Mouse (Mus musculus) CH12.LX (cell line): ENCODE measurements around the gene Prdx1. TPM values are rescaled to one million over a fixed set of nuclear protein-coding genes. Genes with fewer than 3 reads are reported as not detected.
A peak's percentile ranks its signal among the peaks of the same experiment; 100 is the strongest.

ENCODE experiments used
- DNase-seq: peaks from one replicate; pipeline ENCODE4 v3.0.0-alpha.2; 2013; ENCODE audit errors: extremely low read depth
- H3K27ac ChIP-seq: 2 replicates; pipeline ENCODE4 v1.5.1; 2012; ENCODE audit warnings: low read depth, mild to moderate bottlenecking, control low read depth, moderate library complexity; ENCODE audit not compliant: insufficient read depth
- H3K27me3 ChIP-seq: replicated peaks from 2 replicates; pipeline ENCODE3; 2012; ENCODE audit warnings: inconsistent platforms
- H3K36me3 ChIP-seq, 2 experiments: replicated peaks in 1 of 2; 2 replicates each; pipeline versions ENCODE3 to v1.6.1; 2012; ENCODE audit warnings: inconsistent platforms in 1 of 2, low read length in 1 of 2, mild to moderate bottlenecking in 1 of 2, mixed read lengths in 1 of 2, moderate library complexity in 1 of 2; ENCODE audit not compliant: control insufficient read depth in 1 of 2, insufficient read depth in 1 of 2
- H3K4me1 ChIP-seq, 2 experiments: 2 replicates each; pipeline ENCODE4 v1.6.1; 2012; ENCODE audit warnings: inconsistent platforms in 1 of 2, moderate library complexity in 1 of 2; ENCODE audit not compliant: insufficient read depth in 2 of 2, control insufficient read depth in 1 of 2
- H3K4me2 ChIP-seq: 2 replicates; pipeline ENCODE4 v1.6.1; 2012; ENCODE audit warnings: low read depth, mild to moderate bottlenecking, control low read depth; ENCODE audit not compliant: poor library complexity, insufficient read depth, severe bottlenecking
- H3K4me3 ChIP-seq, 3 experiments: fragments of 150-350 bp in 1 of 3; sonication (generic) in 1 of 3; replicated peaks in 1 of 3; 2 replicates each; pipeline versions ENCODE3 to v1.5.1; 2011 to 2012; ENCODE audit warnings: low read depth in 2 of 3, low read length in 2 of 3, mild to moderate bottlenecking in 2 of 3, moderate library complexity in 2 of 3, control low read depth in 1 of 3, improper control_type of control experiment in 1 of 3, inconsistent platforms in 1 of 3, mixed read lengths in 1 of 3; ENCODE audit not compliant: poor library complexity in 1 of 3
- H3K79me2 ChIP-seq: replicated peaks from 2 replicates; pipeline ENCODE4 v1.6.1; 2012; ENCODE audit warnings: mild to moderate bottlenecking, moderate library complexity; ENCODE audit not compliant: control insufficient read depth, poor library complexity, insufficient read depth, severe bottlenecking; ENCODE audit errors: extremely low read depth
- H3K9ac ChIP-seq: 2 replicates; pipeline ENCODE4 v1.6.1; 2012; ENCODE audit warnings: low read depth, mild to moderate bottlenecking, control low read depth, moderate library complexity; ENCODE audit not compliant: insufficient read depth
- H3K9me3 ChIP-seq: replicated peaks from 2 replicates; pipeline ENCODE3; 2012; ENCODE audit warnings: low read length, inconsistent platforms, mixed read lengths
- CHD1 ChIP-seq: IDR thresholded peaks from 2 replicates; pipeline ENCODE4 v1.6.1; 2012; ENCODE audit warnings: low read depth, low read length, improper control_type of control experiment, inconsistent platforms
- CHD2 ChIP-seq: IDR thresholded peaks from 2 replicates; pipeline ENCODE4 v1.6.1; 2011; ENCODE audit warnings: low read length, improper control_type of control experiment
- CTCF ChIP-seq, 2 experiments: IDR thresholded peaks in 1 of 2; conservative IDR thresholded peaks in 1 of 2; 2 replicates each; pipeline ENCODE4 v1.5.1; 2011 to 2012; ENCODE audit warnings: low read depth in 2 of 2, low read length in 2 of 2, improper control_type of control experiment in 1 of 2, inconsistent platforms in 1 of 2, mild to moderate bottlenecking in 1 of 2, moderate library complexity in 1 of 2
- E2F4 ChIP-seq: IDR thresholded peaks from 2 replicates; pipeline ENCODE4 v1.6.1; 2011; ENCODE audit warnings: low read depth, low read length, improper control_type of control experiment; ENCODE audit not compliant: insufficient replicate concordance
- ELF1 ChIP-seq: IDR thresholded peaks from 2 replicates; pipeline ENCODE4 v1.6.1; 2014; ENCODE audit warnings: low read depth, mild to moderate bottlenecking, inconsistent platforms, low read length, improper control_type of control experiment
- EP300 ChIP-seq: IDR thresholded peaks from 2 replicates; pipeline ENCODE4 v1.6.1; 2011; ENCODE audit warnings: low read length, improper control_type of control experiment
- ETS1 ChIP-seq: conservative IDR thresholded peaks from 2 replicates; pipeline ENCODE4 v1.6.1; 2012; ENCODE audit warnings: low read depth, mild to moderate bottlenecking, inconsistent platforms, low read length, improper control_type of control experiment, moderate library complexity
- GABPA ChIP-seq: IDR thresholded peaks from 2 replicates; pipeline ENCODE4 v1.6.1; 2012; ENCODE audit warnings: low read depth, low read length, improper control_type of control experiment, inconsistent platforms; ENCODE audit not compliant: insufficient replicate concordance
- HCFC1 ChIP-seq: IDR thresholded peaks from 2 replicates; pipeline ENCODE4 v1.6.1; 2012; ENCODE audit warnings: low read depth, mild to moderate bottlenecking, inconsistent platforms, low read length, improper control_type of control experiment
- JUN ChIP-seq: IDR thresholded peaks from 2 replicates; pipeline ENCODE4 v1.6.1; 2011; ENCODE audit warnings: low read depth, mild to moderate bottlenecking, low read length, improper control_type of control experiment, moderate library complexity; ENCODE audit not compliant: insufficient read depth
- KAT2A ChIP-seq: IDR thresholded peaks from 2 replicates; pipeline ENCODE4 v1.6.1; 2012; ENCODE audit warnings: low read length, improper control_type of control experiment, inconsistent platforms; ENCODE audit not compliant: insufficient replicate concordance
- MAFK ChIP-seq: IDR thresholded peaks from 2 replicates; pipeline ENCODE4 v1.6.1; 2011; ENCODE audit warnings: low read length, improper control_type of control experiment; ENCODE audit not compliant: insufficient replicate concordance
- MAX ChIP-seq: IDR thresholded peaks from 2 replicates; pipeline ENCODE4 v1.6.1; 2011; ENCODE audit warnings: low read length, improper control_type of control experiment
- MAZ ChIP-seq: IDR thresholded peaks from 2 replicates; pipeline ENCODE4 v1.6.1; 2012; ENCODE audit warnings: low read depth, mild to moderate bottlenecking, inconsistent platforms, low read length, improper control_type of control experiment, moderate library complexity
- MEF2A ChIP-seq: IDR thresholded peaks from 2 replicates; pipeline ENCODE4 v1.6.1; 2014; ENCODE audit warnings: low read depth, mild to moderate bottlenecking, inconsistent platforms, low read length, improper control_type of control experiment, borderline replicate concordance
- MXI1 ChIP-seq: IDR thresholded peaks from 2 replicates; pipeline ENCODE4 v1.6.1; 2011; ENCODE audit warnings: mild to moderate bottlenecking, low read depth, low read length, improper control_type of control experiment
- MYC ChIP-seq: IDR thresholded peaks from 2 replicates; pipeline ENCODE4 v1.6.1; 2011; ENCODE audit warnings: low read depth, mild to moderate bottlenecking, improper control_type of control experiment, low read length
- NELFE ChIP-seq: IDR thresholded peaks from 2 replicates; pipeline ENCODE4 v1.6.1; 2011; ENCODE audit warnings: low read depth, low read length, improper control_type of control experiment
- NRF1 ChIP-seq: IDR thresholded peaks from 2 replicates; pipeline ENCODE4 v1.6.1; 2014; ENCODE audit warnings: low read depth, mild to moderate bottlenecking, inconsistent platforms, low read length, improper control_type of control experiment, moderate library complexity
- PAX5 ChIP-seq: IDR thresholded peaks from 2 replicates; pipeline ENCODE4 v1.6.1; 2012; ENCODE audit warnings: low read length, inconsistent platforms, mixed read lengths
- POLR2A ChIP-seq: IDR thresholded peaks from 2 replicates; pipeline ENCODE4 v1.6.1; 2011; ENCODE audit warnings: low read depth, mild to moderate bottlenecking, improper control_type of control experiment, low read length
- POLR2AphosphoS2 ChIP-seq: IDR thresholded peaks from 2 replicates; pipeline ENCODE4 v1.6.1; 2011; ENCODE audit warnings: low read depth, low read length, improper control_type of control experiment
- RAD21 ChIP-seq: IDR thresholded peaks from 2 replicates; pipeline ENCODE4 v1.6.1; 2011; ENCODE audit warnings: low read depth, mild to moderate bottlenecking, low read length, improper control_type of control experiment, moderate library complexity
- RCOR1 ChIP-seq: conservative IDR thresholded peaks from 2 replicates; pipeline ENCODE4 v1.6.1; 2012; ENCODE audit warnings: low read depth, mild to moderate bottlenecking, inconsistent platforms, low read length, improper control_type of control experiment
- SIN3A ChIP-seq: IDR thresholded peaks from 2 replicates; pipeline ENCODE4 v1.6.1; 2012; ENCODE audit warnings: low read length, improper control_type of control experiment, inconsistent platforms
- SMC3 ChIP-seq: IDR thresholded peaks from 2 replicates; pipeline ENCODE4 v1.6.1; 2011; ENCODE audit warnings: low read depth, low read length, improper control_type of control experiment
- TBP ChIP-seq: conservative IDR thresholded peaks from 2 replicates; pipeline ENCODE4 v1.6.1; 2011; ENCODE audit warnings: low read depth, low read length, improper control_type of control experiment
- TCF12 ChIP-seq: IDR thresholded peaks from 2 replicates; pipeline ENCODE4 v1.6.1; 2014; ENCODE audit warnings: low read depth, mild to moderate bottlenecking, inconsistent platforms, low read length, improper control_type of control experiment
- UBTF ChIP-seq: IDR thresholded peaks from 2 replicates; pipeline ENCODE4 v1.6.1; 2012; ENCODE audit warnings: low read depth, mild to moderate bottlenecking, inconsistent platforms, low read length, improper control_type of control experiment, moderate library complexity
- USF2 ChIP-seq: conservative IDR thresholded peaks from 2 replicates; pipeline ENCODE4 v1.6.1; 2011; ENCODE audit warnings: low read depth, low read length, improper control_type of control experiment
- ZC3H11A ChIP-seq: IDR thresholded peaks from 2 replicates; pipeline ENCODE4 v1.6.1; 2012; ENCODE audit warnings: low read depth, mild to moderate bottlenecking, inconsistent platforms, low read length, improper control_type of control experiment
- ZKSCAN1 ChIP-seq: IDR thresholded peaks from 2 replicates; pipeline ENCODE4 v1.6.1; 2012; ENCODE audit warnings: low read depth, inconsistent platforms, low read length, improper control_type of control experiment, borderline replicate concordance
- ZMIZ1 ChIP-seq: IDR thresholded peaks from 2 replicates; pipeline ENCODE4 v1.6.1; 2012; ENCODE audit warnings: low read depth, mild to moderate bottlenecking, inconsistent platforms, low read length, improper control_type of control experiment
- ZNF384 ChIP-seq: IDR thresholded peaks from 2 replicates; pipeline ENCODE4 v1.6.1; 2012; ENCODE audit warnings: low read depth, low read length, improper control_type of control experiment, inconsistent platforms
- dilution Hi-C: fragments of 300-500 bp; cut with MboI; formaldehyde crosslinking; loops from 2 replicates; pipeline ENCODE4 v1.14.3; 2020; ENCODE audit warnings: low sequenced_read_pairs; ENCODE audit not compliant: extremely low pct_unique_long_range_greater_than_20kb, extremely low pct_ligation_motif_present
- in situ Hi-C: fragments of 300-500 bp; cut with MboI; formaldehyde crosslinking; loops from 3 replicates; pipeline ENCODE4 v1.14.3; 2019; ENCODE audit warnings: low sequenced_read_pairs, low pct_ligation_motif_present, low pct_unique_long_range_greater_than_20kb, mixed read lengths
- polyA plus RNA-seq: library from polyadenylated mRNA; unstranded; fragments of >175 nt; gene quantifications from 2 replicates; pipeline ENCODE4 v1.2.1, GENCODE M21; 2012; ENCODE audit warnings: low read depth; ENCODE audit not compliant: insufficient read length
- total RNA-seq, 2 experiments: library from RNA; depleted of rRNA; stranded (reverse); fragments of 300-350 nt in 1 of 2; fragments of >200 nt in 1 of 2; gene quantifications; 2 replicates each; pipeline ENCODE4 v1.2.3; 2012 to 2014

Gene Prdx1
- total and polyA plus RNA-seq, 3 experiments, result 269 to 1,274 (median 934) TPM

DNA sequence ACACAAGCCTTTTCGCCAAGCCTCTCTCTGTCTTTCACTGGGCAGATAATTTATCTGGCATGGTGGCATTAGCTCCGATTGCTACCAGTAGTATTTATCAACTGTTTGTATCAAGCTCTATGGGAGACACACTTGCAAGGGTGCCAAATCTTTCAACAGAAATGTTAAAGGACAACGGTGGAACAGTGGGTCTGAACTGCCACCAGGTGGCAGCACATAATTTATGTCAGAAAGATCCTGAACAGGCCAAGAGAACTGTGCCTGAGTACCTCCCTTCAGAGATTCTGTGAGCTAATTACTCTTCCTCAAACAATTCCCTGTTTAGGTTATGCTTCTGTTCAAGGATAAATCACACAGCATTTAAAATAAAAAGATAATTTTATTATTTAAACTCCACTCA is 34.1 kb downstream of the Prdx1 start (continued):
- peak; percentile 44 for TF ChIP-seq ZC3H11A
- TF ChIP-seq MAX, result no peak
- TF ChIP-seq E2F4, result no peak
- TF ChIP-seq NRF1, result no peak
- TF ChIP-seq NELFE, result peak; percentile 34; the same call in 1 of the 2 replicates
- peak; percentile 94 for TF ChIP-seq SMC3
- TF ChIP-seq ZMIZ1, result no peak
- peak; percentile 56; the same call in 1 of the 2 replicates for TF ChIP-seq MYC

DNA sequence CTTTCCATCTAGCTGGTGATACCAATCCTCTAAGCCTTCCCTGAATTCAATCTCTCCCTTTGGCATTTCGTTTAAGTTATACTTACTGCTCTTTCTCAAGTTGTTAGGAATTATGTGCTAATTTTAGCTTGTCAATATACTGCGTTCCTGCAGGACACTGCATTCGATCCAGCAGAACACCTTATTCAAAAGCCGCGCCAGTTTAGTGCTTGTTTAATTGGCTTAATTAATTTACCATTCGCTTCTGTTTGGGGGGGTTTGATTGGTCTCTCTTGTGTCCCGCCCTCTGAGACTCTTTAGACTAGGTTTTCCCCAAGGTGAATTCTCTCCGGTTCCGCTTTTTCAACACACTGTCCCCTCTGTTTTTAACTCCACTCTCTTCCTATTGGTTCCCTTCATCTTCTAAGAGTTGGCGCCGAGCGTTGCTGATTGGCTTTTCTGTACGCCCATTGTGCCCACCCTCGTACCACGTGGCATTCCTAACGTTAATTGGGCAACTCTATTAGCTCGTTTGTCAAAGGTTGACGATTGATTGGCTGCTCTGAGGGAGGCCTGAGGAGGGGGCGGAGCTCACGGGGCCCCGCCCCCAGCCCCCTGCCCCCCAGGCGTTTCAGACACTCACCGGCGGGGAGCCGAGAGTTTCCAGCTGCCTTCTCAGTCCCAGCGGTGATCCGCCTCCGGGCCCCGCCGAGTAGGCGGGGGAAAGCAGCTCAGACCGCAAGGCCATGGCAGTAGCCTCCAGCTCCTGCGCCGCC is 35.2 kb downstream of the Prdx1 start, which contains the start of gene Tesk2:
Tesk2 (plus strand) TSS at position 606 of the 755 bp plus-strand sequence.
- dilution Hi-C loops (no loop called here), in situ Hi-C loops (no loop called here)
- Histone ChIP-seq H3K9ac (peak within 1 kb of the TSS; percentile 81), H3K4me2 (peak within 1 kb of the TSS; percentile 95), H3K27me3 (no peaks in the 10 kb centered on the region), H3K4me3 (peak within 1 kb of the TSS; percentile 83 to 93 (median 89)), H3K36me3 (peaks cover 10 to 14% of the 10 kb centered on the region in 2 experiments), H3K4me1 (peaks cover 5 to 23% of the 10 kb centered on the region in 2 experiments), H3K79me2 (peaks cover 3% of the 10 kb centered on the region; the same call in 1 of the 2 replicates), H3K27ac (peak within 1 kb of the TSS; percentile 92), H3K9me3 (no peaks in the 10 kb centered on the region)
- DNase-seq, result peak; percentile 100
- TF ChIP-seq TBP (no peak), UBTF (peak; percentile 98), POLR2AphosphoS2 (no peak), JUN (no peak), MXI1 (no peak), MEF2A (no peak), ZNF384 (no peak; the same call in 1 of the 2 replicates), NRF1 (0 out of 2 replicates have a peak, but pooled peaks have one; percentile 38), E2F4 (peak; percentile 76; the same call in 1 of the 2 replicates), MYC (peak; percentile 59; the same call in 1 of the 2 replicates), POLR2A (peak; percentile 73), USF2 (peak; percentile 86), KAT2A (no peak), MAFK (no peak), ELF1 (peak; percentile 78), ETS1 (no peak; the same call in 1 of the 2 replicates), MAX (peak; percentile 97), CHD1 (no peak), TCF12 (peak; percentile 83; the same call in 1 of the 2 replicates), ZC3H11A (no peak), MAZ (peak; percentile 89), RCOR1 (no peak), SMC3 (no peak), GABPA (no peak), PAX5 (no peak), HCFC1 (peak; percentile 43), SIN3A (0 out of 2 replicates have a peak, but pooled peaks have one; percentile 19), RAD21 (no peak), EP300 (peak; percentile 5; the same call in 1 of the 2 replicates), NELFE (peak; percentile 71), CTCF (conservative IDR thresholded peaks at IDR 0.05 in 1 of 2, IDR thresholded peaks at IDR 0.05 in 1 of 2; ENCODE audit: low read depth in 2 of 2, low read length in 2 of 2) (no peak), ZMIZ1 (no peak), ZKSCAN1 (no peak), CHD2 (peak; percentile 90)
